Mouse (Mus musculus): Measurements from ENCODE around the gene Map3k7cl.

Gene Map3k7cl

GRCm38 (mm10) chr16:87552907-87553691 lies at the start of gene Map3k7cl:
TSS of gene Map3k7cl (plus strand) at chr16:87553330.
- peak; percentile 81 for DNase-seq (ENCODE audit: low read depth)

DNA sequence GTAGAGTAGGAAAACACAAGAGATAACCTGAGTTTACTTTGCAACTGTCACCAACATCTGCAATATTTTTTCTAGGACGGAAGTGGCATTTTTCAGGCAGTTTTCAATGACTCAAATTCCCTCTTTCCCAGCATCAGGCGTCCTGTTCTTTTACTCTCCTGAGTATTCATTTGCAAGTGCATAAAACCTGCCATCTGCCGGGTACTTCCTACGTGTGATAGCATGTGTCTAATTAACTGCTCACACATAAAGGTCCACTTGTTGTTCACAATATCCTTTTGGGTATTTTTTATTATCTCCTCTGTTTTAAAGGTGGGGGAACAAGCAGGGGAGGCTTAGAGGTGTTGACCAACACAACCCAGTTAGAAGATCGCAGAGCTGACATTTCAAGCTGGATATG lies 41.4 kb upstream of the Map3k7cl start:
- DNase-seq (ENCODE audit: low read depth) = no peak

DNA sequence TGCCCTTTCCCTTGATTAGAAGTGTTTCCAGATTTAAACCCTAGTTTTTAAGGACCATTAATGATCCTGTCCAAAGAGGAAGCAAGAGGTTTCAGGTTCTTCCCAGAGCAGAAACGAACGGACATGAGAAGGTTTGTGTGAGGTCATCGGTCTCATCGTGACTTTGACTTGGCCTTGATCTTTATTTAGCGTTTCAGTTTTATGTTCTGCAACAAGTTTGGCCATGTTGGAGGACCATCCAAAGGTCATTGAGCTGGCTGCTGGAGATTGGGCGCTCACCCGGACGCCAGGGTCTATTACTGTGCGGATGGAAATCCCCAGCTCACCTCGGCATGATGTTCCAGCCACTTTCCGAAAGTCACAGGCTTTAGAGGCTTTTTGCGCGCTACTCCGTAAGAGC lies 40.8 kb upstream of the Map3k7cl start:
- no peak for DNase-seq (ENCODE audit: low read depth)

- no peak for DNase-seq (ENCODE audit: low read depth)
These were observed 28.9 kb upstream of the Map3k7cl start for GRCm38 (mm10) chr16:87524228-87524627.

DNA sequence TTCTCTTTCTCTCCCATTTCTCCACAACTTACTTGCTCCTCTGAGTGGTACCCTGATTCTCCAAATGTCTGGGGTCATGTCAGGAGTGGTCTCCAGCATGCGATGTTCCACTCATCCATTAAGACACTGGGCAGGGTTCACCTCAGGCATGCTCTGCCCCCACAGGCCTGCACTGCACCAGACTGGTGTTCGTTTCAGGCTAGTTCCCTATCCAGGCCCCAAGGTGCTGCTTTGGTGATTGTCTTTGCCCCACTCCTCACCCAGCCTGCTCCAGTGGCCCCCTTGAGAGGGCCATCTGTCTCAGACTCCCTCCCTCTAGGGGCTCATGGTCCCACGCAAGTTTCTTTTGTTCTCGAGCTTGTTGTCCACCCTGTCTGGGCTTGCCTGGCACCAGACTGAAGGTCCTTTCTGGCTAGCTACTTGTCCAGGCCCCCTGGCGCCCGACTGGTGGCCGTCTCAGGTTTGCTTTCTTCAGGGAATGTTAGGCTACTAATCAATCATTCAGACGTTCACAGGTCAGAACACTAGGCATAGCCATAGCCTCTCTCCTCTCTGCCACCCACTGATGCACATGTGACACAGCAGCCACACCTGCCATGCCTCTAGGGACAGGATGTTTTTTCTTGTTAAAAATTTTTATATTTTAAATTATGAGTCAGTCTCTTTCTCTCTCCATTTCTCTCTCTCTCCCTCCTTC lies 25.4 kb upstream of the Map3k7cl start:
- DNase-seq (ENCODE audit: low read depth) = no peak

- no peak for DNase-seq (ENCODE audit: low read depth)
These were observed 24.4 kb upstream of the Map3k7cl start for GRCm38 (mm10) chr16:87528755-87529154.

GRCm38 (mm10) chr16:87548348-87548747 lies 4.8 kb upstream of the Map3k7cl start:
- DNase-seq (ENCODE audit: low read depth) = peak; percentile 20

GRCm38 (mm10) chr16:87556320-87556719 lies 3.2 kb downstream of the Map3k7cl start:
- DNase-seq (ENCODE audit: low read depth) = no peak

DNA sequence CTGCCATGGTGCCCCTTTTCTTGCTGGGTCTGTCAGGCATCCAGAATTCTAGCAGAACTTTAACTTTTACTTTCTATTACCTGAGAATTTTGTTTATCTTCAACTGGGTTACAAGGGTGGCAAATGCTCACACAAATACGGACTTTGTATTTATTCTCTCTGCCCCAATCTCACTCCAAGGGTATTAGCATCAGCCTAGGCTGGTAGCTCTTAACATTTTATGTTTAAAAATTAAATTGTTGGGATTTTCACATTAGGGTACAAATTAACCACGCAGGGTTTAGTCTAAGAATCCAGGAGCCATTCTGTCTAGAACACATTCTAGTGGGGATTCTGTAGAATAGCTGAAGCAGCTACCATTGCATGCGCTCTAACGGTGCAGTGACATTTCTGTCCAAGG lies 8.4 kb downstream of the Map3k7cl start:
- no peak for DNase-seq (ENCODE audit: low read depth)

DNA sequence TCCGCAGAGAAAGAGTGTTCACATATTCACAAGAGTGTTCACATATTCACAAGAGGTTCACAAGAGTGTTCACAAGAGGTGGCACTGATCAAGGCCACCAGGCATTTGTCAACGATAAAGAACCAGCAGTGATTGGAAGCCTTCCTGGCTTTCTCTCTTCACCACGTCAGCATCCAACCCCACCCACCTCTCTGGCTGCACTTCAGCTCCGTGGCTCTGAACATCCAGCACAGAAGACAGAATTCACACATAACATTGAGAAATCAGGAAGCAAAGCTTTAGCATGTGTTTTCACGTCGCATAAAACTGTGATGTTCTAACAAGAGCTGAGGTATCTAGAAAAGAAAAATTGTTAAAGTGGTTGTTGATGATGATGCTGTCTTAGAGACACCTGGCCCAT lies 10.4 kb downstream of the Map3k7cl start:
- DNase-seq (ENCODE audit: low read depth) = no peak

DNA sequence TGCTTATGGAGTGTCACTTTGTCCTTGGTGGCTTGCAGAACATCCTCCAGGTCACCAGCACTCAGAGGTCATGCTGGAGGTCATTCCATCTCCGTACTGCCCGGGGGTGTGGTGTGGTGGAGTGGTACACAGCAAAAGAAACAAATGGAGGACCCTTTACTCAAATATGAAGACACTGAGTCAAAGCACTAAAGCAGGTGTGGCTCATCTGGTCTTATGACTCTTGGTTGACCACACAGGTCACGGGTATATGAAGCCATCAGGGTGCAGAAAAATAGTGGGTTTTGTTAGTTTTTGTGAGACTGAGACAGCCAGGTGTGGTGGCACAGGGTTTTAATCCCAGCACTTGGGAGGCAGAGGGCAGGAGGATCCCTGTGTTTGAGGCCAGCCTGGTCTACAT lies 11.4 kb downstream of the Map3k7cl start:
- no peak for DNase-seq (ENCODE audit: low read depth)

- peak; percentile 59 for DNase-seq (ENCODE audit: low read depth)
These were observed 14.4 kb downstream of the Map3k7cl start for GRCm38 (mm10) chr16:87567572-87567971.

DNA sequence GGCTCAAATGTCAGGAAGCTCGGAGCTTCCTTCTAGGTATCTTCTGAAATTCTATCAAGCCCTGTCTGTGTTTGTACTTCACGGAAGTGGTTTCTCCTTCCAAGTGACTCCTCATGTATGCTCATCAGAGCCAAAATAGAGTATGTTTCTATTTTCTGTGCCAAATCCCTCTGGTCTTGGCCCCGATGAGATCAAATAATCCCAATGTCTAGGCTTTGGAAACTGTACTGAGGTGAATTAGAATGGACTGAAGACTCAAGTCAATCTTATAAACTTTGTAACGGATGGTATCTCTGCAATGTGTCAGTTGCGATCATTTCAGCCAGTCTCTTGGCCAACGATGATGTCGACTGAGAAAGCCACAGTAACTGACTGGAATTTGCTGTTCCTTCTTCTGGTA lies 15.1 kb downstream of the Map3k7cl start:
- DNase-seq (ENCODE audit: low read depth) = no peak

GRCm38 (mm10) chr16:87569576-87570105 lies 16.5 kb downstream of the Map3k7cl start:
- DNase-seq (ENCODE audit: low read depth) = no peak

DNA sequence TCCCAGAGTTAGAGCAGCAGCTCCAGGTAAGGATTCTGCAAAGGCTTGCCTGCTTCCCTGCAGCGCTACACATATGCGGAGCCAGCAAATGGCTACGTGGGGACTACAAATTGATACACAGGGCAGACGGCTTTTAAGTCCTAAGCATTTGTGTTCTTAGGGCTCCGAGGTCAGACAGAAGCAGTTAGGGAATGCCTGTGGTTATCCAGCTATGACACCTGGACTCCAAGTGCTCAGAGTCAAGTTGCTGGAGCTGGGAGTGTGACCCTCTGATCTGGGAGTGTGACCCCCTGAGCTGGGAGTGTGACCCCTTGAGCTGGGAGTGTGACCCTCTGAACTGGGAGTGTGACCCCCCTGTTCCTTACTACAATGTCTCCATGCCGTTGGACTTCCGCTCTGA lies 17.2 kb downstream of the Map3k7cl start:
- DNase-seq (ENCODE audit: low read depth) = no peak

DNA sequence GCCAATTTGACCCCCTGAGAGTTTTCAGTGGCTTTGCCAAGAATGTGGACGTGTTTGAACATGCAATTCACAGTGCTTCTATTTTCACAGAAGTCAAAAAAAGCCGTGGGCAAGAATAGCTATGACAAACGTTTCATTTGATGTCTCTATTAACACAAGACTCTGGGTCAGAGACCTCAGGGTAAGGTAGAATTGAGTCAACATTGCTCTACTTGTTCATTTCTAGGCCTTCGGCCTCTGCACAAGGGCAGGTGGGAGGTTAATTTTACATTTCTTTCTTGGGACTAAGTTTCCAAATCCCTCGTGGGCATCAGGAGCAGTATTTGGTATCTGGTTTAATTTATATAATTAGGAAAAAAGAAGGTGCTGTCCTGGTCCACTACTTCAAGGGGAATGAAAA lies 20.3 kb downstream of the Map3k7cl start:
- DNase-seq (ENCODE audit: low read depth) = no peak

GRCm38 (mm10) chr16:87574160-87574559 lies 21.0 kb downstream of the Map3k7cl start:
- no peak for DNase-seq (ENCODE audit: low read depth)

- DNase-seq (ENCODE audit: low read depth) = no peak
These were observed 22.5 kb downstream of the Map3k7cl start for GRCm38 (mm10) chr16:87575600-87575999.

- DNase-seq (ENCODE audit: low read depth) = no peak
These were observed 25.8 kb downstream of the Map3k7cl start for GRCm38 (mm10) chr16:87578881-87579280.

DNA sequence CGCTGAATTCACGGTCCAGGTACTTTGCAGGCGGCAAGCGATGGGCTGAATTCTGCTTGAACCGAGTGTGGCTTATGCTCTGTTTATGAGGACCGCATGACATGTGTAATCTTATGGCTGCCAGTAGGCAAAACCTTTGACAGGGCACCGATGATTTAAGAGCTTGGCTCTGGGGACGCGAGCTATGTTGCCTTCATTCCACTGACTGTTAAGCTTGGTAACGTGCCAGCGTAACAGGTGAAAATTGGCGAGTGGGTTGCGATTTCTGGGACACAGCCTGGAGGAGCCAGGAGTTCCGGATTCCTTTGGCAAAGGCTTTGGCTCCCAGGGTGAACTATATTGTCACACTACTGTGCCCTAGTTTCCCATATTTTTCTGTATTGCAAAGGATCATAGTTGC lies 26.3 kb downstream of the Map3k7cl start:
- DNase-seq (ENCODE audit: low read depth) = no peak

DNA sequence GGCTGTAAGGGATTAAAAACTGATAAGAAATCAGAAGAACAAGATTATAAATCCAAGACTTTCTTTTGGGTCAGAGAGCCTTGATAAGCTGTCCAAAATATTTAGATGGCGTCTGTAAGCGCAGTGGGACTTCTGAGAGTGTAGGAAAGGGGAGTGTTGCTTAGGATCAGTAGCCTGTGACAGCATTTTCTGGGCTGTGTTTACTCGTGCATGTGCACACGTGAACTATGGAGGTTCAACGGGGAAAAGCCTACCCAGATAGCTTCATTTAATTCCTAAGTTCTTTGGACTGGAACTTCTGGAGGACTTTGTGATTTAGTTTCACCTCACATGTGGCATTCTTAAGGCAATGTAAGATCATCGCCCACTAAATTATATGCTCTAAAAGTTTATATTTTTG lies 29.6 kb downstream of the Map3k7cl start:
- no peak for DNase-seq (ENCODE audit: low read depth)

- peak; percentile 48 for DNase-seq (ENCODE audit: low read depth)
These were observed 31.5 kb downstream of the Map3k7cl start for GRCm38 (mm10) chr16:87584618-87585017.

DNA sequence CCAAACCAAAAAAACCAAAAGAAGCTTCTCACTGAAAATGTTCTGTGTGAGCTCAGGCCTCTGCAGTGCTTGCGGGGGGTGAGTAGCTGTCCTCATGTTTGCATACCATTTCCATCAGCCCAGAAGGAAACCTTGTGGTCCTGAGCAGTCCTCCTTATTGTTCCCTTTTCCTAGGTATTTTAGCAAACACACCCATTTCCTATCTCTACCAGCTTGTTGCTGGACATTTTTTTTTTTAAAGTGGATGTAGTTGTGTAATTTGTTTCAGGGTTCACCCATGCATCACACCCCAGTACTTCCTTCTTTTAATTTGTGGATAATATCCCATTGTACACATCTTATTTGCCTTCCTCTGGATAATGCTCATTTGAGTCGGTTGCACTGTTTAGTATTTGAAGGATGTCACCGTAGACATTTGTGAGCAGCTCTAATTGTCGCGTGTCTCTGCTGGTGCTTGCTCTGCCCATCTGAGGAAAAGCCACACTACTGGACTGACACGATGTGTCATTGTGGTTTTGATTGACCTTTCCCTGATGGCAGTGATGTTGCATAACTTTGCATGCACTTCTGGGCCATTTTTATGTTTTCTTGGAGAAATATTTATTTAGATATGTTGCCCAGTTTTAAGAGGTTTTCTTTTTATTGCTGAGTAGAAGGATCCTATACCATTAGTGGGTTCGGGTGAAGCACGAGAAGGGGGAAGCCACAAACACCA lies 32.6 kb downstream of the Map3k7cl start:
- DNase-seq (ENCODE audit: low read depth) = no peak

Measured in NIH3T3 (cell line).